Mouse (Mus musculus) retina, adult 2 months (tissue): ENCODE measurements at regions not wholly inside any gene's neighbourhood (a gene's known extent, or its start where the extent isn't known, plus 50 kb on each side); places are given as distances from the start of the nearest gene placed in this dataset.

Experiments used
- DNase-seq: peaks from one replicate; pipeline ENCODE4 v3.0.0-alpha.2; 2012; ENCODE audit warnings: low read depth, low spot score

GRCm38 (mm10) chr6:118330496-118330895 lies 88.8 kb downstream of the Bms1 start:
- no peak for DNase-seq

GRCm38 (mm10) chr6:118327458-118327857 lies 91.8 kb downstream of the Bms1 start:
- DNase-seq: no peak

DNA sequence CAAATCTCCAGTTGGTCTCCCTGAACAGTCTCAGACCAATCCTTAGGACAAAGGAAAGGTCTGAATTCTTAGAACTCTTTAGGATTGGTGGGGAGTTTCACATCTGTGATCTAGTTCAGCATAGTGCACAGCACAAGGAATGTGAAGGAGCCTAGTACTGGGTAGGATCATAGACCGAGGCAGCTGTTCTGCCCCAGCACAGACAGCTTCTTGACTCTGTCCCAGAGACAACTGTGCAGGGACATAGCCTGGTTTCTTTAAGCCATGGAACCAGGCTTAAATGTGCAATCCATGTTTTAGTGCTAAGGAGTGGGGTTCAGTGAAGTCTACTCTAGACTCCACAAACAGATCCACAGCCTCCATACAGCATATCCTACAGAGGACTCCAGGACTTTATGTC lies 93.6 kb downstream of the Bms1 start:
- no peak for DNase-seq

DNA sequence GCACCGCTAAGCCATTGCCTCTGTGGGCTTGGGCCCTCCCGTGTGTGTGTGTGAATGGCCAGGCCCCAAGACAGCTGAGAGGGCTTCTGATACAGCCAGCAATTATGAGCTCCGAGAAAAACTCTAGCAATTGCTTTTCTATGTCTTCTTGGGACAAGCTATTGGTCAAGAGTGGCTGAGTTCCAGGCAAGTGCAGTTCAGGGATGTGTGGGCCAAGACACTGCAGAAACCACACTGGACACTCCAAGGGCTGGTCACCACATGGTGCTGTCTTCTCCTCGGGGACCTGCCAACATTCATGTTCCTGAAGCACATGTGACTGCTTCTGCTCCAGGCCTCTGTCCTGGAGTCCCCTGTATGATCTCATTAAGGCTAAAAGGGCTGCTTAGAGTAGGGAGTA lies 94.7 kb downstream of the Bms1 start:
- DNase-seq: no peak

DNA sequence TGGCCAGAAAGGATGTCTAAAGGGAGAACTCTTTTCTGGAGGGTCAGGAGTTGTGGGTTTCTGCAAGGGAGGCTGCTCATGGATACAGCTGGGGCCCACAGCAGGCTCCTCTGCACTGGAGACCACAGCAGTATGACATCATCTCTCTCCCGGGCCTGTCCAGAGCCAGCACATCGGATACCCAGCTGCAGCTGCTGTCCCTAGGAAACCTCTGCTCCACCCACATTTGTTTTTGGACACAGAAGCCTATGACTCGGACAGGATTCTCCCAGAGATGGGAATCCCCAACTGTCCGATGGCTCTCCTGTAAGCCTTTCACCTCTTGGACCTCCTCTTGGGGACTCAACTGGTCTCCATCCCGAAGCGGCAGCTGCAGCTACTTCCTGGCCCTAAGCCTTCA lies 96.2 kb downstream of the Bms1 start:
- DNase-seq: no peak

- DNase-seq: no peak
These were observed 96.6 kb downstream of the Bms1 start for GRCm38 (mm10) chr6:118322631-118323030.

- DNase-seq: no peak
These were observed 97.2 kb downstream of the Bms1 start for GRCm38 (mm10) chr6:118322061-118322460.

DNA sequence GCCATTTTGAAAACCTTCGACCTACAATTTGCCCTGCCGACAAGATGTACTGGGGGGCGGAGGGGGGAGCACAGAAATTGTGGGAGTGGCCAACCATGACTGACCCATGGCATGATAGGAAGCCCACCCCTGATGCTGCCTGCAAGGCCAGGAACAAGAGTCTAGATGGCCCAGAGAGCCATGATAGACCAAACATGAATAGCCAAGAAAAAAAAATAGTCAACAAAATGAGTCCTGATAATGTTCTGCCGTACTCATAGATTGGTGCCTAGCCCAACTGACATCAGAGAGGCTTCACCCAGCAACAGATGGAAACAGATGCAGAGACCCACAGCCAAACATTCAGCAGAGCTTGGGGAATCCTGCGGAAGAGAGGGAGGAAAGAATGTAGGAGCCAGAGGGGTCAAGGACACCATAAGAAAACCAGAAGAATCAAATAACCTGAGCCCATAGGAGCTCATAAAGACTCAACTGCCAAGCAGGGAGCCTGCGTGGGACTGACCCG lies 99.2 kb downstream of the Bms1 start:
- DNase-seq: no peak

DNA sequence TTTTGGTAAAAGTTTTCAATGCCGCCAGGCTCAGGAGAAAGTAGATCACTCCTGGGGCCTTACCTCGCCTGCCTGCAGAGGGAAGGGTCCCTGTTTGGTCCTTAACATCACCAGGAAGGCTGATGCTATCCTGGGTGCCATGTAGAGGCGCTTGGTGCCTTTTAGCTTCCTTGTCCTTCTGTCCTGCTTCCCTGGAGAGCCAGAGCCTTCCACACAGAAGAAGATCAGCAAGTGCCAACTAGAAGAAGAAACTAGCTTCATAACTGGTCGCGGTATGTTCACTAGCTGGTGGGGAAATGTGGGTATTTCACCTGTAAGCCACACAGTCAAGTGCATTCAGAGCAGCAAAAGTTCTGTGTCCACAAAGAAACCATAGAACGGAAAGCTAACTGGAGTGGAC lies 103.4 kb downstream of the Bms1 start:
- DNase-seq: no peak

DNA sequence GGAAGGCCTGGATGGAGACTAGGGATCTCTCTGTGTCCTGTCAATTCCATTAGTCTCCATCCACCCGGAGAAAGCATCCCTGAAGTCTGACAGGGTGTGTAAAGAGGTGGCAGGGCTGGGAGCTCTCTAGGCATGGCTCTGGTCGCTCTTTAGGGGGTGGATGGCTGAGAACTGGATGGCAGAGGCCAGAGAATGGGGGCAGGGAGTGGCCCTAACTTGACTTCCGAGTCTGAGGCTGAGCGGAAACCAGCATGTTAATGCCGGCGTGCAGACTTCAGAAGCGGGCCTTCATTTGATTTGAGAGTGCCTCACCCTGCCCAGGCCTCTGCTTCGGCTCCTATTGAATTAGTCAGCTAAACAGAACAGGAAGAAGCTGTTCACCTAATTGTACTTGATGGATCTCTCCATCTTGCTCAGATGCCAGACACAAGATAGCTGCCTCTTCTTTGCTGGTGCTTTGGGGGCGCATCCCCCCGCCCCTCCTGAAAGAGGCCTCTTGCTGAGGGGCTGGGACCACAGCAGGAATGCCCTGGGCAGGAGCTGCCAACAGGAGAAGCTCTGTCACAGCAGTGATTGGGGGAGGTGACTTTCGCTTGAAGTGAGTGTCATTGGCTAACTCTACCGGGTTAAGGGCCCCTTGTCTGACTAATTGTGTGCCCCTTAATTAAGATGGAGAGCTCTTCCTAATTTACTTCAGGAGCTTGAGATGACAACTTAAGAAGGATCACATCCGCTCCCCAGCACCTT lies 104.2 kb downstream of the Bms1 start:
- DNase-seq: no peak

- no peak for DNase-seq
These were observed 108.2 kb downstream of the Bms1 start for GRCm38 (mm10) chr6:118311081-118311480.

DNA sequence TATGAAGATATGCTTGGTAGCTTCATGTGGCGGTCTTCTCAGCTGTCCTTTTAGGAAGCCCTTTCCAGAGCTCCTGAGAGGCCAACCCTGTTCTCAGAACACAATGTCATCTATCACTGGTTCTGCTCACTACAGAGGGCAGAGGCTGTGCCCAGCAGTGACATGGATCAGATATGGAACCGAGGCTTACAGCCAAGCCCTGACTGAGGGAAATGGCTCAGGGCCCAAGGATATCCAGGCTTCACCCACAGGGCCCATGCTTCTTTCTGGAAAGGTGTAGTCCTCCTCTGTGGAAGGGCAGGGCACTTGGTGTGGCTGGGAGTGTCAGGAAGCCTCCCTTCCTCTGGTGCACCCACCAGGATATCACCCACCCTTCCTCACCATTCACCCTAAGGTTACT lies 109.4 kb downstream of the Bms1 start:
- DNase-seq: no peak

- no peak for DNase-seq
These were observed 110.7 kb downstream of the Bms1 start for GRCm38 (mm10) chr6:118308586-118308985.

GRCm38 (mm10) chr6:118307481-118307880 lies 110.0 kb upstream of the Ret start:
- no peak for DNase-seq

DNA sequence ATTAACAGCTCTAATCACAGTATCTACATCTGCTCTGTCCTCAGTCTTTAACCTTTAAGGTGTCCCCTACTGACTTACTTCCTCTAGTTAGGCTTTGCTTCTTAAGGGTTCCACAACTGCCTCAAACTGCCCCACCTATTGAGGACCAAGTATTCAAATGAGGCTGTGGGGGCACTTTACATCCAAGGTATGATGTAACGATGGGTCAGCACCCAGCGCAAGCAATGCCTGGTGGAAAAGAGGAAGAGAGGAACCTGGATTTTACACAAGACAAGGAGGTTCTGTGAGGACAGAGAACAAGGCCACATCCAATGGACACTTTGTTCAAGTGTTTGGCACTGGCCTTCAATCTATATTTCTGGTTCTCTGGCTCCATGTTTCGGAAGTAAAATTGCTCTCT lies 107.7 kb upstream of the Ret start:
- DNase-seq: no peak

DNA sequence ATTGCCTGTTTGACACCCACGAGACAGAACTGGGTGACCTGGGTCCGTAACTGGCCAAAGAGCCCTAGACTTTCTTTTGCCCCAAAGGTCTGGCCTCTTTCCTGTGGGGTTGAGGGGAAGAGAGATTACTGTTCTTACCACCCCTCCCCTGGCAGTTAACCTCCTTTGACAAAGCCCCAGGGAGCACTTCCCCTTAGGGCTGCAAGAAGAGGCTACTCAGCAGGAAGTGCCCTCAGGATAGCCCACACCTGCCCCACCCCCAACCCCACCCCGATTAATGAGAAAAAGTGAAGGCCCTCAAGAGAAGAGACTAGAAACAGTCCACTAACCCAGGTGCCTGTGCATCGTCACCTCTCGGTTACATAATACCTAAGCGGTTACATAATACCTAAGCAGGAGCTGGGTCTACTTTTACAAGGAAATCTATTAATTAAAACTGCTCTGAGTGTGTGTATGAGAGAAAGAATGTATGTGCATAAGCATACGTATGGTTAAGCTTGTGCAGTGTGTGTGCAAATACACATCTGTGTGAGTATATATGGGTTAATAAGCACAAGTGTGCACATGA lies 105.3 kb upstream of the Ret start:
- no peak for DNase-seq

GRCm38 (mm10) chr6:118301880-118302782 lies 104.6 kb upstream of the Ret start:
- no peak for DNase-seq

DNA sequence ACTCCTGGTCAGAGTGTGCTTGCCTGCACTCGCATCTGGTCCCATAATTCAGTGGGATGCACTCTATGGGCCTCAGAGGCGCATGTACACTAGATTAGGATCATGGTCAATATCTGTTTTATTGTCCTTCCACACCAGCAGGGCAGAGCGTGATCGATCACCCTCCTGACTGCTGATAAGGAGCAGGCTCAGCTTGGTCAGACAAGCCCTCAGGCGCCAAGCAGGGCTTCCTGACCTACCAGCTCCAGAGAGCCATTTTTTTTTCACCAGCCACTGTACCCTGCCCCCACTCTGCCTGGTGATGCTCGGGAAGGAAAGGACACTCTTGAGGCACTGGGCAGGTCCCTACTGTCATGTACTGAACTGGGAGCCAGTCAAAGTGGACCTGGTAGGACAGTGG lies 103.3 kb upstream of the Ret start:
- DNase-seq: no peak

DNA sequence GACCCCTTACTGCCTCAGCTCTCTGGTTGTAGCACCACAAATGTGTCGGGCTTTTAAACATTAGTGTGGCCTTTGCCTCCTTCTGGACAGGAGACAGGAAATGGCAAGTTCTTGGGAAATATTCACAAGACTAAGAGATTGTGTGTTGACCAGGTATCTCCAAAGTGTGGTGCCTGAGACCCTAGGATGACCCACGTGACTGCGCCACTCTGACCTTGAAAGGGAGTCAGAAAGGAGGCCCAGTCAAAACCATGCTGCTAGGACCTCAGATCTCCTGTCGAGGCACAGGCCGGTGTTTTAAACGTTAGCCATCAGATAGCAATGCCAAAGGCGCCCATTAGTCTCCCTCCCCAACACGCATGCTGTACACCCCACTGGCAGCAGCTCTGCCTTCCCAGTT lies 100.1 kb upstream of the Ret start:
- no peak for DNase-seq

GRCm38 (mm10) chr6:118293986-118294385 lies 96.5 kb upstream of the Ret start:
- no peak for DNase-seq

DNA sequence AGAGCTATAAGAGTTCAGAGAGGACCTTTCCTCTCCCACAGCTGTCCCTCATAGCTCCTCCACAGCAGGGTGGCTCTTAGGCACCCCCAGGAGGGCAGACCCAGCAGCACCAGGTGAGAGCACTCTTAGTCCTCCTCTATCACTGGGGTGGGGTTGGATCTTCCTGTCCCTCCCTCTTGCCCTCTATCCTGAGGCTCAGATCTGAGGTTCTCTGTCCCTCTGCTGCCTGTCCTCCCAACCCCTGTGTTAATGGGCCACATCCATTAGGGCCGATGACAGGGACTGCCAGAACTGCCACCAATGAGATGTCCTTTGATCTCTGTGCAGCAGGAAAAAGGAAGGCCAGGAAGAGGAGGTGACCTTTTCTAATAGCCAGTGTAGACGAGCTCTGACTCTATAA lies 95.4 kb upstream of the Ret start:
- no peak for DNase-seq

GRCm38 (mm10) chr6:118292272-118292671 lies 94.8 kb upstream of the Ret start:
- DNase-seq: no peak
